Comparison of ENCODE assay signal across 14 mouse cellular contexts in genomic region chr5:30850556-30850925, GRCm38 (mm10). TPM values are rescaled to one million over a fixed set of nuclear protein-coding genes. Genes with fewer than 3 reads are reported as not detected.
DNase-seq lines count a peak whose midpoint lies in the region; ATAC-seq and TF ChIP-seq lines count a peak whose summit lies in the region.
"Had no signal": no experiment of that assay in that cellular context is flagged by ENCODE, and none has a peak within 500 bp of the region (broad histone marks: within the 10 kb centered on the region; RNA-seq: fewer than 3 reads in every experiment).

No protein-coding gene starts in this region.

- H3K36me3 ChIP-seq in hindbrain, embryonic 10.5 days = no peaks in the 10 kb centered on the region
- no peaks in the 10 kb centered on the region for H3K36me3 ChIP-seq in hindbrain, embryonic 16.5 days (ENCODE audit: control insufficient read depth, insufficient read depth, low read length)
- no peaks in the 10 kb centered on the region for H3K36me3 ChIP-seq in lung, postnatal 0 days (ENCODE audit: insufficient read depth, low read length)
- no peaks in the 10 kb centered on the region for H3K36me3 ChIP-seq in intestine, embryonic 16.5 days (ENCODE audit: control insufficient read depth, insufficient read depth, low read length)
- no peaks in the 10 kb centered on the region for H3K36me3 ChIP-seq in neural tube, embryonic 15.5 days

- no peaks in the 10 kb centered on the region for H3K9me3 ChIP-seq in hindbrain, embryonic 10.5 days
- no peaks in the 10 kb centered on the region for H3K9me3 ChIP-seq in hindbrain, embryonic 16.5 days (ENCODE audit: control insufficient read depth, low read length)
- no peaks in the 10 kb centered on the region for H3K9me3 ChIP-seq in lung, postnatal 0 days (ENCODE audit: low read length)
- no peaks in the 10 kb centered on the region for H3K9me3 ChIP-seq in intestine, embryonic 16.5 days (ENCODE audit: control insufficient read depth, low read length)
- H3K9me3 ChIP-seq in neural tube, embryonic 15.5 days (replicated peaks) = no peaks in the 10 kb centered on the region

- H3K4me1 ChIP-seq in hindbrain, embryonic 10.5 days (replicated peaks) = peaks cover 10% of the 10 kb centered on the region
- no peaks in the 10 kb centered on the region for H3K4me1 ChIP-seq in hindbrain, embryonic 16.5 days (ENCODE audit: control insufficient read depth, insufficient read depth, low read depth, low read length)
- peaks cover 5% of the 10 kb centered on the region; the same call in 1 of the 2 replicates for H3K4me1 ChIP-seq in lung, postnatal 0 days (ENCODE audit: insufficient read depth, low read depth, low read length)
- H3K4me1 ChIP-seq in intestine, embryonic 16.5 days (ENCODE audit: control insufficient read depth, insufficient read depth, low read length) = peaks cover 16% of the 10 kb centered on the region; the same call in 1 of the 2 replicates
- peaks cover 7% of the 10 kb centered on the region for H3K4me1 ChIP-seq in neural tube, embryonic 15.5 days

- no peak for TF ChIP-seq CTCF in lung, postnatal 0 days (IDR thresholded peaks at IDR 0.05)

- no peak overlapping the region for H3K4me2 ChIP-seq in hindbrain, embryonic 16.5 days (ENCODE audit: low read length)
- H3K4me2 ChIP-seq in lung, postnatal 0 days (replicated peaks; ENCODE audit: low read depth, low read length) = no peak overlapping the region
- H3K4me2 ChIP-seq in intestine, embryonic 16.5 days (ENCODE audit: low read depth, low read length) = peak overlapping the region; percentile 32
- H3K4me2 ChIP-seq in neural tube, embryonic 15.5 days = no peak overlapping the region
- H3K4me2 ChIP-seq: midbrain, embryonic 11.5 days had no signal

- ATAC-seq in hindbrain, embryonic 16.5 days = no peak
- no peak; the same call in 1 of the 2 replicates for ATAC-seq in lung, postnatal 0 days
- no peak for ATAC-seq in intestine, embryonic 16.5 days
- ATAC-seq in neural tube, embryonic 15.5 days (ENCODE audit: low FRiP score) = no peak
- ATAC-seq: forebrain, embryonic 16.5 days had no signal

- DNase-seq in hindbrain, embryonic 10.5 days (ENCODE audit: low spot score) = no peak
- no peak for DNase-seq in lung, postnatal 0 days (ENCODE audit: low spot score)
- no peak for DNase-seq in lung, postnatal 25 days (ENCODE audit: low spot score)
- no peak for DNase-seq in urinary bladder, adult 18-20 months (ENCODE audit: low spot score in 2 of 2)
- DNase-seq: adrenal gland, adult 2 months; cerebellum, adult 8-10 months; heart, postnatal 36 days; liver; spleen, adult 18-20 months had no signal

- peak overlapping the region; percentile 40 for H3K27ac ChIP-seq in hindbrain, embryonic 10.5 days
- H3K27ac ChIP-seq in hindbrain, embryonic 16.5 days (ENCODE audit: low read depth, low read length) = no peak overlapping the region
- peak overlapping the region; percentile 92 for H3K27ac ChIP-seq in lung, postnatal 0 days (ENCODE audit: low read length)
- H3K27ac ChIP-seq in intestine, embryonic 16.5 days (ENCODE audit: low read length) = peak overlapping the region; percentile 67
- no peak overlapping the region for H3K27ac ChIP-seq in neural tube, embryonic 15.5 days (replicated peaks)

- 63% methylated on average over 2 of the region's 2 CpGs for WGBS in hindbrain, embryonic 10.5 days
- WGBS in hindbrain, embryonic 16.5 days = 54% methylated on average over 2 of the region's 2 CpGs
- WGBS in lung, postnatal 0 days = 40% methylated on average over 2 of the region's 2 CpGs
- WGBS in intestine, embryonic 16.5 days = 60% methylated on average over 2 of the region's 2 CpGs
- 54% methylated on average over 2 of the region's 2 CpGs for WGBS in neural tube, embryonic 15.5 days

- no peak overlapping the region for H3K9ac ChIP-seq in hindbrain, embryonic 16.5 days (ENCODE audit: low read depth, low read length)
- H3K9ac ChIP-seq in lung, postnatal 0 days (replicated peaks; ENCODE audit: low read depth) = no peak overlapping the region
- 0 out of 2 replicates have a peak overlapping the region, but pooled peaks have one; percentile 31 for H3K9ac ChIP-seq in intestine, embryonic 16.5 days (ENCODE audit: low read depth, low read length)
- no peak overlapping the region for H3K9ac ChIP-seq in neural tube, embryonic 15.5 days (replicated peaks)

- no peak overlapping the region for H3K4me3 ChIP-seq in hindbrain, embryonic 10.5 days
- H3K4me3 ChIP-seq in hindbrain, embryonic 16.5 days (ENCODE audit: low read length) = no peak overlapping the region
- no peak overlapping the region for H3K4me3 ChIP-seq in lung, postnatal 0 days (ENCODE audit: low read depth, low read length)
- H3K4me3 ChIP-seq in intestine, embryonic 16.5 days (ENCODE audit: low read length) = no peak overlapping the region
- no peak overlapping the region for H3K4me3 ChIP-seq in neural tube, embryonic 15.5 days (replicated peaks)

- no peak for TF ChIP-seq EP300 in lung, postnatal 0 days (IDR thresholded peaks at IDR 0.05)

- no peaks in the 10 kb centered on the region for H3K27me3 ChIP-seq in hindbrain, embryonic 10.5 days (ENCODE audit: insufficient read depth, poor library complexity, severe bottlenecking)
- H3K27me3 ChIP-seq in hindbrain, embryonic 16.5 days (replicated peaks; ENCODE audit: control insufficient read depth, insufficient read depth, low read length) = no peaks in the 10 kb centered on the region
- H3K27me3 ChIP-seq in lung, postnatal 0 days (replicated peaks; ENCODE audit: insufficient read depth, low read length) = no peaks in the 10 kb centered on the region
- no peaks in the 10 kb centered on the region for H3K27me3 ChIP-seq in intestine, embryonic 16.5 days (replicated peaks; ENCODE audit: control insufficient read depth, insufficient read depth, low read length)
- no peaks in the 10 kb centered on the region for H3K27me3 ChIP-seq in neural tube, embryonic 15.5 days (replicated peaks)

RNA-seq across cellular contexts. Expression of gene Tmem214, which starts 17.3 kb away (rescaled TPM):
- polyA plus RNA-seq in hindbrain, embryonic 10.5 days (2016; fragmentation: Nextera tagmentation; extraction: Ambion mirVana) = 64.0 and 67.6 TPM in 2 replicates
- polyA plus RNA-seq in hindbrain, embryonic 16.5 days (2015; fragmentation: Nextera tagmentation; extraction: Ambion mirVana) = 67.0 and 68.4 TPM in 2 replicates
- polyA plus RNA-seq in lung, postnatal 0 days (2015; fragmentation: Nextera tagmentation; extraction: Ambion mirVana) = 58.2 and 63.8 TPM in 2 replicates
- 76.5 and 81.0 TPM in 2 replicates for polyA plus RNA-seq in intestine, embryonic 16.5 days (2015; fragmentation: Nextera tagmentation; extraction: Ambion mirVana)
- 69.9 and 71.2 TPM in 2 replicates for polyA plus RNA-seq in neural tube, embryonic 15.5 days (2015; fragmentation: Nextera tagmentation; extraction: Ambion mirVana)

RNA-seq across cellular contexts. Expression of gene Mapre3, which starts 36.1 kb away (rescaled TPM):
- polyA plus RNA-seq in hindbrain, embryonic 10.5 days (2016; fragmentation: Nextera tagmentation; extraction: Ambion mirVana) = 21.1 and 41.8 TPM in 2 replicates
- polyA plus RNA-seq in hindbrain, embryonic 16.5 days (2015; fragmentation: Nextera tagmentation; extraction: Ambion mirVana) = 151 and 153 TPM in 2 replicates
- 23.2 and 27.2 TPM in 2 replicates for polyA plus RNA-seq in lung, postnatal 0 days (2015; fragmentation: Nextera tagmentation; extraction: Ambion mirVana)
- 14.0 and 15.4 TPM in 2 replicates for polyA plus RNA-seq in intestine, embryonic 16.5 days (2015; fragmentation: Nextera tagmentation; extraction: Ambion mirVana)
- polyA plus RNA-seq in neural tube, embryonic 15.5 days (2015; fragmentation: Nextera tagmentation; extraction: Ambion mirVana) = 135 and 164 TPM in 2 replicates

RNA-seq across cellular contexts. Expression of gene Agbl5, which starts 38.0 kb away (rescaled TPM):
- 18.4 and 24.2 TPM in 2 replicates for polyA plus RNA-seq in hindbrain, embryonic 10.5 days (2016; fragmentation: Nextera tagmentation; extraction: Ambion mirVana)
- polyA plus RNA-seq in hindbrain, embryonic 16.5 days (2015; fragmentation: Nextera tagmentation; extraction: Ambion mirVana) = 19.1 and 23.1 TPM in 2 replicates
- polyA plus RNA-seq in lung, postnatal 0 days (2015; fragmentation: Nextera tagmentation; extraction: Ambion mirVana) = 9.9 and 10.2 TPM in 2 replicates
- polyA plus RNA-seq in intestine, embryonic 16.5 days (2015; fragmentation: Nextera tagmentation; extraction: Ambion mirVana) = 13.9 and 16.3 TPM in 2 replicates
- polyA plus RNA-seq in neural tube, embryonic 15.5 days (2015; fragmentation: Nextera tagmentation; extraction: Ambion mirVana) = 18.9 and 21.1 TPM in 2 replicates

RNA-seq across cellular contexts. Expression of gene Ost4, which starts 57.0 kb away (rescaled TPM):
- polyA plus RNA-seq in hindbrain, embryonic 10.5 days (2016; fragmentation: Nextera tagmentation; extraction: Ambion mirVana) = 405 and 407 TPM in 2 replicates
- polyA plus RNA-seq in hindbrain, embryonic 16.5 days (2015; fragmentation: Nextera tagmentation; extraction: Ambion mirVana) = 232 and 244 TPM in 2 replicates
- 340 and 365 TPM in 2 replicates for polyA plus RNA-seq in lung, postnatal 0 days (2015; fragmentation: Nextera tagmentation; extraction: Ambion mirVana)
- polyA plus RNA-seq in intestine, embryonic 16.5 days (2015; fragmentation: Nextera tagmentation; extraction: Ambion mirVana) = 459 and 477 TPM in 2 replicates
- polyA plus RNA-seq in neural tube, embryonic 15.5 days (2015; fragmentation: Nextera tagmentation; extraction: Ambion mirVana) = 244 and 282 TPM in 2 replicates

Comparison
In these comparisons a context has a peak if more than half of its experiments do, and no peak if none do; other contexts are left out.
1. H3K27ac ChIP-seq: peak in hindbrain, embryonic 10.5 days (single experiment), lung, postnatal 0 days (single experiment) and intestine, embryonic 16.5 days (single experiment); none in hindbrain, embryonic 16.5 days (single experiment) and neural tube, embryonic 15.5 days (single experiment).